Mouse (Mus musculus): ENCODE results near the gene Arhgef33.

GRCm38 (mm10) chr17:80418572-80419210, 111.5 kb downstream of the Arhgef33 start:
- TF ChIP-seq CTCF (IDR thresholded peaks at IDR 0.05): no peak
- TF ChIP-seq EP300 (IDR thresholded peaks at IDR 0.05; ENCODE audit: insufficient read depth, low read depth, low read length): no peak
- TF ChIP-seq POLR2A (IDR thresholded peaks at IDR 0.05; ENCODE audit: insufficient read depth, low read depth, low read length): no peak
